Mouse (Mus musculus): ENCODE data around the gene Smarca5. TPM values are rescaled to one million over a fixed set of nuclear protein-coding genes. Genes with fewer than 3 reads are reported as not detected.

Smarca5 gene
- polyA plus RNA-seq, 1 experiment from 2014 or later = 146 TPM

GRCm38 (mm10) chr8:80753017-80753715, 13.9 kb upstream of the Smarca5 start:
- Histone ChIP-seq H3K4me1 (replicated peaks; ENCODE audit: control insufficient read depth, insufficient read depth, low read length) (no peaks in the 10 kb centered on the region), H3K36me3 (ENCODE audit: control insufficient read depth, insufficient read depth, low read length) (no peaks in the 10 kb centered on the region), H3K27me3 (ENCODE audit: control insufficient read depth, insufficient read depth, low read length) (no peaks in the 10 kb centered on the region), H3K27ac (ENCODE audit: low read depth, low read length) (no peak overlapping the region), H3K4me2 (replicated peaks; ENCODE audit: low read depth, low read length) (no peak overlapping the region), H3K9me3 (ENCODE audit: control insufficient read depth, low read length) (no peaks in the 10 kb centered on the region), H3K9ac (ENCODE audit: low read depth, low read length) (no peak overlapping the region), H3K4me3 (ENCODE audit: low read depth, low read length) (no peak overlapping the region)
- 32% methylated on average over 9 of the region's 9 CpGs for WGBS
- ATAC-seq (ENCODE audit: low FRiP score) (peak; percentile 75), DNase-seq (ENCODE audit: low spot score) (peak; percentile 93)

- Histone ChIP-seq H3K9ac (ENCODE audit: low read depth, low read length) (no peak overlapping the region), H3K36me3 (ENCODE audit: control insufficient read depth, insufficient read depth, low read length) (no peaks in the 10 kb centered on the region), H3K27me3 (ENCODE audit: control insufficient read depth, insufficient read depth, low read length) (no peaks in the 10 kb centered on the region), H3K4me2 (replicated peaks; ENCODE audit: low read depth, low read length) (no peak overlapping the region), H3K4me1 (replicated peaks; ENCODE audit: control insufficient read depth, insufficient read depth, low read length) (no peaks in the 10 kb centered on the region), H3K27ac (ENCODE audit: low read depth, low read length) (no peak overlapping the region), H3K9me3 (ENCODE audit: control insufficient read depth, low read length) (no peaks in the 10 kb centered on the region), H3K4me3 (ENCODE audit: low read depth, low read length) (no peak overlapping the region)
- ATAC-seq (ENCODE audit: low FRiP score) (no peak), DNase-seq (ENCODE audit: low spot score) (no peak)
- 68% methylated on average over 7 of the region's 7 CpGs for WGBS
Observed at GRCm38 (mm10) chr8:80752429-80752828, 13.1 kb upstream of the Smarca5 start.

DNA sequence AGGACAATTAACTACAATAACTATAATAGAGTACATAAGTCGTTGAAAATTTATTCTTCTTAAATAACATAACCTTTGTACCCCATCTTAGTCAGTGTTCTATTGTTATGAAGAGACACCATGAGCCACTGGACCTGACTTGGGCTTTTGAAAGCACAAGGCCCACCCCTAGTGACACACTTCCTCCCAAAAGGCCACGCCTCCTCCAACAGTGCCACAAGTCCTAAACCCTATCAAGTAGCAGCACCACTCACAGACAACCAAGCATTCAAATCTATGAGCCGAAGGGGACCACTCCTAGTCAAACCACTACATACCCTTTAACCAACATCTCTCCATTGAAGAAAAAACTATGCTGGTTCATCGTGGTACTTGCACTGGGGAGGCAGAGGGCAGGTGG, 9.8 kb upstream of the Smarca5 start:
- H3K27me3 ChIP-seq (ENCODE audit: control insufficient read depth, insufficient read depth, low read length) = no peaks in the 10 kb centered on the region
- no peak overlapping the region for H3K4me2 ChIP-seq (replicated peaks; ENCODE audit: low read depth, low read length)
- H3K36me3 ChIP-seq (ENCODE audit: control insufficient read depth, insufficient read depth, low read length) = no peaks in the 10 kb centered on the region
- ATAC-seq (ENCODE audit: low FRiP score) = no peak
- H3K27ac ChIP-seq (ENCODE audit: low read depth, low read length) = no peak overlapping the region
- 90% methylated on average over 4 of the region's 4 CpGs for WGBS
- no peak overlapping the region for H3K9ac ChIP-seq (ENCODE audit: low read depth, low read length)
- no peak overlapping the region for H3K4me3 ChIP-seq (ENCODE audit: low read depth, low read length)
- H3K9me3 ChIP-seq (ENCODE audit: control insufficient read depth, low read length) = no peaks in the 10 kb centered on the region
- DNase-seq (ENCODE audit: low spot score) = no peak
- no peaks in the 10 kb centered on the region for H3K4me1 ChIP-seq (replicated peaks; ENCODE audit: control insufficient read depth, insufficient read depth, low read length)

GRCm38 (mm10) chr8:80739932-80740331, 635 bp upstream of the Smarca5 start:
- DNase-seq (ENCODE audit: low spot score) = no peak
- Histone ChIP-seq H3K9me3 (ENCODE audit: control insufficient read depth, low read length) (no peaks in the 10 kb centered on the region), H3K27me3 (ENCODE audit: control insufficient read depth, insufficient read depth, low read length) (no peaks in the 10 kb centered on the region), H3K4me1 (replicated peaks; ENCODE audit: control insufficient read depth, insufficient read depth, low read length) (no peaks in the 10 kb centered on the region), H3K36me3 (ENCODE audit: control insufficient read depth, insufficient read depth, low read length) (no peaks in the 10 kb centered on the region), H3K4me3 (ENCODE audit: low read depth, low read length) (peak overlapping the region; percentile 87), H3K27ac (ENCODE audit: low read depth, low read length) (peak overlapping the region; percentile 99), H3K9ac (ENCODE audit: low read depth, low read length) (peak overlapping the region; percentile 56), H3K4me2 (replicated peaks; ENCODE audit: low read depth, low read length) (peak overlapping the region; percentile 42)
- 19% methylated on average over 14 of the region's 14 CpGs for WGBS
- ATAC-seq (ENCODE audit: low FRiP score) = peak; percentile 62

DNA sequence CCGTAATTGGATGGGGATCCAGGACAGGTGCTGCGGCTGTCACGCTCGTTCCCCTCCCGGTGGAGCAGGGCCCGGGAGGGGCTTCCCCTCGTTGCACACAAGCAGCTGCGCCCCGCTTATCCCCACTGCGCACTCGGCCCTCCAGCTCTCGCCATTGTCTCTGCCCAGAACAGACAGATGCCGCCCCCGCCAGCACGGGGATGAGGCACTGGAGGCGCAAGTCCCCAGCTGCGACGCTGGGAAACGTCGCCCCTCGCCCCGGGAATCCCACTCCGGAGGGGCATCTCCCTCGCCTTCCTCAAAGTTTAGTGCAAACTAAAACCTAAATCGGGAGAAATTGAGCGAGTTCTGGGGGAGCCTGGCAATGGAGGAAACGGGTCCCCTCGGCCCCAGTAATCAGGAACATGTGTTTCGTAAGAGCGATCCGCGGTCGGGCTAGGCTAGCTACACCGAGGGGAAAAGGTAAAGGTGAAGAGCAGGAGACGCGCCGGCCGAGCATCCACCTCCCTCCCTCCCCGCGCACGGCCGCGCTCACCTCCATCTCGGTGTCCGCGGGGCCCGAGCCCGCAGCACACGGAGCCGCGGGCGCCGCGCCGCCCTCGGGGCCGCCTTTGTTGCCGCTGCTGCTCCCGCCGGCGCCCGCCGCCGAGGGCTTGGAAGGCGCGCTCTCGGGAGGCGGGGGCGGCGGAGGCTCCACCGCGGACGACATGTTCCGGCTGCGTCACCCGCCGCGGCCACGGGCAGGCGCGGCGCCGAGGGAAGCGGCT, 726 bp downstream of the Smarca5 start:
- Histone ChIP-seq H3K9me3 (ENCODE audit: control insufficient read depth, low read length) (no peaks in the 10 kb centered on the region), H3K4me1 (replicated peaks; ENCODE audit: control insufficient read depth, insufficient read depth, low read length) (no peaks in the 10 kb centered on the region), H3K27ac (ENCODE audit: low read depth, low read length) (peak overlapping the region; percentile 99), H3K4me2 (replicated peaks; ENCODE audit: low read depth, low read length) (peak overlapping the region; percentile 63), H3K9ac (ENCODE audit: low read depth, low read length) (peak overlapping the region; percentile 97), H3K27me3 (ENCODE audit: control insufficient read depth, insufficient read depth, low read length) (no peaks in the 10 kb centered on the region), H3K4me3 (ENCODE audit: low read depth, low read length) (peak overlapping the region; percentile 87), H3K36me3 (ENCODE audit: control insufficient read depth, insufficient read depth, low read length) (no peaks in the 10 kb centered on the region)
- 0% methylated on average over 65 of the region's 84 CpGs for WGBS
- ATAC-seq (ENCODE audit: low FRiP score) = peak; percentile 84
- peak; percentile 78 for DNase-seq (ENCODE audit: low spot score)

GRCm38 (mm10) chr8:80738046-80738387, 1.3 kb downstream of the Smarca5 start:
- ATAC-seq (ENCODE audit: low FRiP score) = no peak
- Histone ChIP-seq H3K4me2 (replicated peaks; ENCODE audit: low read depth, low read length) (peak overlapping the region; percentile 63), H3K4me3 (ENCODE audit: low read depth, low read length) (peak overlapping the region; percentile 87), H3K27ac (ENCODE audit: low read depth, low read length) (peak overlapping the region; percentile 99), H3K9ac (ENCODE audit: low read depth, low read length) (peak overlapping the region; percentile 97), H3K27me3 (ENCODE audit: control insufficient read depth, insufficient read depth, low read length) (no peaks in the 10 kb centered on the region), H3K4me1 (replicated peaks; ENCODE audit: control insufficient read depth, insufficient read depth, low read length) (no peaks in the 10 kb centered on the region), H3K36me3 (ENCODE audit: control insufficient read depth, insufficient read depth, low read length) (no peaks in the 10 kb centered on the region), H3K9me3 (ENCODE audit: control insufficient read depth, low read length) (no peaks in the 10 kb centered on the region)
- 1% methylated on average over 5 of the region's 5 CpGs for WGBS
- DNase-seq (ENCODE audit: low spot score) = no peak

- Histone ChIP-seq H3K4me3 (ENCODE audit: low read depth, low read length) (no peak overlapping the region), H3K9me3 (ENCODE audit: control insufficient read depth, low read length) (no peaks in the 10 kb centered on the region), H3K4me1 (replicated peaks; ENCODE audit: control insufficient read depth, insufficient read depth, low read length) (no peaks in the 10 kb centered on the region), H3K27ac (ENCODE audit: low read depth, low read length) (no peak overlapping the region), H3K4me2 (replicated peaks; ENCODE audit: low read depth, low read length) (no peak overlapping the region), H3K27me3 (ENCODE audit: control insufficient read depth, insufficient read depth, low read length) (no peaks in the 10 kb centered on the region), H3K9ac (ENCODE audit: low read depth, low read length) (no peak overlapping the region), H3K36me3 (ENCODE audit: control insufficient read depth, insufficient read depth, low read length) (peaks cover 5% of the 10 kb centered on the region; the same call in 1 of the 2 replicates)
- ATAC-seq (ENCODE audit: low FRiP score) (no peak), DNase-seq (ENCODE audit: low spot score) (no peak)
Observed at GRCm38 (mm10) chr8:80732326-80732725, 7.0 kb downstream of the Smarca5 start.

- Histone ChIP-seq H3K36me3 (ENCODE audit: control insufficient read depth, insufficient read depth, low read length) (peaks cover 12% of the 10 kb centered on the region), H3K4me1 (replicated peaks; ENCODE audit: control insufficient read depth, insufficient read depth, low read length) (no peaks in the 10 kb centered on the region), H3K4me2 (replicated peaks; ENCODE audit: low read depth, low read length) (no peak overlapping the region), H3K27ac (ENCODE audit: low read depth, low read length) (no peak overlapping the region), H3K9me3 (ENCODE audit: control insufficient read depth, low read length) (no peaks in the 10 kb centered on the region), H3K27me3 (ENCODE audit: control insufficient read depth, insufficient read depth, low read length) (no peaks in the 10 kb centered on the region), H3K9ac (ENCODE audit: low read depth, low read length) (no peak overlapping the region), H3K4me3 (ENCODE audit: low read depth, low read length) (no peak overlapping the region)
- ATAC-seq (ENCODE audit: low FRiP score) (no peak), DNase-seq (ENCODE audit: low spot score) (no peak)
- 81% methylated on average over 1 of the region's 1 CpGs for WGBS
Observed at GRCm38 (mm10) chr8:80714461-80714860, 24.8 kb downstream of the Smarca5 start.
